Mouse (Mus musculus): ENCODE measurements around the gene Rbm39. TPM values are rescaled to one million over a fixed set of nuclear protein-coding genes. Genes with fewer than 3 reads are reported as not detected.
A peak's percentile ranks its signal among the peaks of the same experiment; 100 is the strongest.

Gene Rbm39
- polyA plus RNA-seq, 1 experiment from 2014 or later, result 611 TPM

GRCm38 (mm10) chr2:156179046-156179795 is 817 bp downstream of the Rbm39 start:
- Histone ChIP-seq H3K4me2 (replicated peaks) (peak overlapping the region; percentile 88), H3K27me3 (no peaks in the 10 kb centered on the region), H3K9me3 (no peaks in the 10 kb centered on the region), H3K9ac (replicated peaks) (peak overlapping the region; percentile 100), H3K36me3 (peaks cover 20% of the 10 kb centered on the region), H3K4me3 (replicated peaks) (peak overlapping the region; percentile 99), H3K4me1 (replicated peaks) (peaks cover 43% of the 10 kb centered on the region), H3K27ac (peak overlapping the region; percentile 98)
- peak; percentile 27 for ATAC-seq
- 2% methylated on average over 47 of the region's 47 CpGs for WGBS

GRCm38 (mm10) chr2:156177651-156178050 is 2.4 kb downstream of the Rbm39 start:
- H3K9me3 ChIP-seq, result no peaks in the 10 kb centered on the region
- H3K4me1 ChIP-seq (replicated peaks), result peaks cover 47% of the 10 kb centered on the region
- peaks cover 31% of the 10 kb centered on the region for H3K36me3 ChIP-seq
- 79% methylated on average over 7 of the region's 7 CpGs for WGBS
- H3K27ac ChIP-seq, result no peak overlapping the region
- no peak overlapping the region for H3K9ac ChIP-seq (replicated peaks)
- peak overlapping the region; percentile 46 for H3K4me2 ChIP-seq (replicated peaks)
- no peak for ATAC-seq
- no peaks in the 10 kb centered on the region for H3K27me3 ChIP-seq
- peak overlapping the region; percentile 99 for H3K4me3 ChIP-seq (replicated peaks)

- ATAC-seq, result no peak
- 0 out of 2 replicates have a peak overlapping the region, but pooled peaks have one; percentile 7 for H3K4me2 ChIP-seq (replicated peaks)
- no peak overlapping the region for H3K27ac ChIP-seq
- no peak overlapping the region for H3K4me3 ChIP-seq (replicated peaks)
- H3K9me3 ChIP-seq, result no peaks in the 10 kb centered on the region
- no peaks in the 10 kb centered on the region for H3K27me3 ChIP-seq
- H3K9ac ChIP-seq (replicated peaks), result no peak overlapping the region
- 91% methylated on average over 6 of the region's 6 CpGs for WGBS
- H3K36me3 ChIP-seq, result peaks cover 35% of the 10 kb centered on the region
- peaks cover 47% of the 10 kb centered on the region for H3K4me1 ChIP-seq (replicated peaks)
These were observed 3.0 kb downstream of the Rbm39 start for GRCm38 (mm10) chr2:156177079-156177478.

GRCm38 (mm10) chr2:156166557-156166956 is 13.5 kb downstream of the Rbm39 start:
- no peaks in the 10 kb centered on the region for H3K9me3 ChIP-seq
- H3K4me3 ChIP-seq (replicated peaks), result no peak overlapping the region
- no peaks in the 10 kb centered on the region for H3K27me3 ChIP-seq
- H3K36me3 ChIP-seq, result peaks cover 82% of the 10 kb centered on the region
- no peak overlapping the region for H3K4me2 ChIP-seq (replicated peaks)
- H3K27ac ChIP-seq, result no peak overlapping the region
- H3K9ac ChIP-seq (replicated peaks), result no peak overlapping the region
- no peaks in the 10 kb centered on the region for H3K4me1 ChIP-seq (replicated peaks)
- ATAC-seq, result no peak
- 98% methylated on average over 5 of the region's 5 CpGs for WGBS

GRCm38 (mm10) chr2:156165478-156165877 is 14.6 kb downstream of the Rbm39 start:
- 94% methylated on average over 1 of the region's 1 CpGs for WGBS

GRCm38 (mm10) chr2:156151538-156151937 is 28.5 kb downstream of the Rbm39 start:
- Histone ChIP-seq H3K4me1 (replicated peaks) (no peaks in the 10 kb centered on the region), H3K27me3 (no peaks in the 10 kb centered on the region), H3K36me3 (peaks cover 56% of the 10 kb centered on the region), H3K9me3 (no peaks in the 10 kb centered on the region), H3K4me3 (replicated peaks) (no peak overlapping the region), H3K4me2 (replicated peaks) (no peak overlapping the region), H3K27ac (no peak overlapping the region), H3K9ac (replicated peaks) (no peak overlapping the region)
- no peak for ATAC-seq

More at GRCm38 (mm10) chr2:156165478-156165877, 14.6 kb downstream of the Rbm39 start:
- no peak overlapping the region for H3K4me3 ChIP-seq (replicated peaks)
- H3K9ac ChIP-seq (replicated peaks), result no peak overlapping the region
- H3K4me2 ChIP-seq (replicated peaks), result no peak overlapping the region
- H3K27ac ChIP-seq, result no peak overlapping the region
- peaks cover 77% of the 10 kb centered on the region for H3K36me3 ChIP-seq
- H3K9me3 ChIP-seq, result no peaks in the 10 kb centered on the region
- ATAC-seq, result no peak
- H3K4me1 ChIP-seq (replicated peaks), result no peaks in the 10 kb centered on the region
- H3K27me3 ChIP-seq, result no peaks in the 10 kb centered on the region

GRCm38 (mm10) chr2:156147316-156147915 is 32.6 kb downstream of the Rbm39 start:
- Histone ChIP-seq H3K4me1 (replicated peaks) (peaks cover 19% of the 10 kb centered on the region), H3K27ac (no peak overlapping the region), H3K36me3 (peaks cover 34% of the 10 kb centered on the region), H3K9ac (replicated peaks) (no peak overlapping the region), H3K9me3 (no peaks in the 10 kb centered on the region), H3K27me3 (no peaks in the 10 kb centered on the region), H3K4me2 (replicated peaks) (no peak overlapping the region), H3K4me3 (replicated peaks) (no peak overlapping the region)
- WGBS, result 88% methylated on average over 3 of the region's 3 CpGs
- no peak for ATAC-seq

- 73% methylated on average over 5 of the region's 5 CpGs for WGBS
- Histone ChIP-seq H3K27ac (no peak overlapping the region), H3K9ac (replicated peaks) (no peak overlapping the region), H3K36me3 (peaks cover 34% of the 10 kb centered on the region), H3K4me2 (replicated peaks) (no peak overlapping the region), H3K4me1 (replicated peaks) (peaks cover 19% of the 10 kb centered on the region), H3K27me3 (no peaks in the 10 kb centered on the region), H3K4me3 (replicated peaks) (no peak overlapping the region), H3K9me3 (no peaks in the 10 kb centered on the region)
- no peak for ATAC-seq
These were observed 33.6 kb downstream of the Rbm39 start for GRCm38 (mm10) chr2:156146272-156146989.

GRCm38 (mm10) chr2:156145486-156146130 is 34.4 kb downstream of the Rbm39 start:
- H3K4me2 ChIP-seq (replicated peaks), result peak overlapping the region; percentile 76
- no peaks in the 10 kb centered on the region for H3K27me3 ChIP-seq
- H3K9ac ChIP-seq (replicated peaks), result no peak overlapping the region; the same call in 1 of the 2 replicates
- peaks cover 36% of the 10 kb centered on the region for H3K36me3 ChIP-seq
- H3K4me3 ChIP-seq (replicated peaks), result peak overlapping the region; percentile 85; the same call in 1 of the 2 replicates
- ATAC-seq, result no peak
- H3K4me1 ChIP-seq (replicated peaks), result peaks cover 19% of the 10 kb centered on the region
- no peaks in the 10 kb centered on the region for H3K9me3 ChIP-seq
- 63% methylated on average over 11 of the region's 11 CpGs for WGBS
- H3K27ac ChIP-seq, result no peak overlapping the region

- Histone ChIP-seq H3K4me1 (replicated peaks) (peaks cover 19% of the 10 kb centered on the region), H3K27me3 (no peaks in the 10 kb centered on the region), H3K4me3 (replicated peaks) (peak within 1 kb of the TSS; percentile 85), H3K4me2 (replicated peaks) (peak within 1 kb of the TSS; percentile 76), H3K9me3 (no peaks in the 10 kb centered on the region), H3K36me3 (peaks cover 31% of the 10 kb centered on the region), H3K27ac (peak within 1 kb of the TSS; percentile 97), H3K9ac (replicated peaks) (peak within 1 kb of the TSS; percentile 88)
- under 1% methylated on average over 70 of the region's 70 CpGs for WGBS
- ATAC-seq, result peak; percentile 100
These were observed 35.9 kb downstream of the Rbm39 start, which contains the start of the genes Romo1 and Nfs1 for GRCm38 (mm10) chr2:156143953-156144724. Romo1 (plus strand) TSS chr2:156144039. Nfs1 (minus strand) TSS chr2:156144186.

- peaks cover 19% of the 10 kb centered on the region for H3K4me1 ChIP-seq (replicated peaks)
- no peaks in the 10 kb centered on the region for H3K27me3 ChIP-seq
- WGBS, result 2% methylated on average over 16 of the region's 16 CpGs
- peaks cover 24% of the 10 kb centered on the region for H3K36me3 ChIP-seq
- peak; percentile 1; the same call in 1 of the 2 replicates for ATAC-seq
- H3K27ac ChIP-seq, result peak overlapping the region; percentile 97
- H3K4me2 ChIP-seq (replicated peaks), result peak overlapping the region; percentile 76
- H3K4me3 ChIP-seq (replicated peaks), result peak overlapping the region; percentile 85
- H3K9ac ChIP-seq (replicated peaks), result peak overlapping the region; percentile 88
- H3K9me3 ChIP-seq, result no peaks in the 10 kb centered on the region
These were observed 36.7 kb downstream of the Rbm39 start for GRCm38 (mm10) chr2:156143367-156143766.

Measured in midbrain, embryonic 13.5 days (tissue).